Mouse (Mus musculus) kidney, embryonic 16.5 days (tissue): ENCODE measurements at regions not wholly inside any gene's neighbourhood (a gene's known extent, or its start where the extent isn't known, plus 50 kb on each side); places are given as distances from the start of the nearest gene placed in this dataset.

Source experiments
- ATAC-seq: fragments of 200-750 bp; cut with Nextera tagmentation; 2 replicates; pipeline ENCODE4 v1.8.0; 2017; ENCODE audit warnings: moderate TSS enrichment; ENCODE audit not compliant: low FRiP score, low TSS enrichment
- H3K27ac ChIP-seq: fragments of 300-500 bp; sonication (generic); 2 replicates; pipeline ENCODE4 v1.5.1; 2014; ENCODE audit warnings: low read length
- H3K27me3 ChIP-seq: fragments of 300-500 bp; sonication (generic); 2 replicates; pipeline ENCODE4 v1.6.1; 2014; ENCODE audit warnings: low read length, control low read depth, mixed read lengths; ENCODE audit not compliant: insufficient read depth
- H3K36me3 ChIP-seq: fragments of 300-500 bp; sonication (generic); 2 replicates; pipeline ENCODE4 v1.6.1; 2014; ENCODE audit warnings: low read length, control low read depth, mixed read lengths; ENCODE audit not compliant: insufficient read depth
- H3K4me1 ChIP-seq: fragments of 300-500 bp; sonication (generic); 2 replicates; pipeline ENCODE4 v1.6.1; 2014; ENCODE audit warnings: low read length, control low read depth, mixed read lengths; ENCODE audit not compliant: insufficient read depth
- H3K4me2 ChIP-seq: fragments of 300-500 bp; sonication (generic); replicated peaks from 2 replicates; pipeline ENCODE4 v1.6.1; 2014; ENCODE audit warnings: low read depth, low read length
- H3K4me3 ChIP-seq: fragments of 300-500 bp; sonication (generic); 2 replicates; pipeline ENCODE4 v1.5.1; 2014; ENCODE audit warnings: mild to moderate bottlenecking, low read length
- H3K9ac ChIP-seq: fragments of 300-500 bp; sonication (generic); replicated peaks from 2 replicates; pipeline ENCODE4 v1.6.1; 2014; ENCODE audit warnings: low read length
- H3K9me3 ChIP-seq: fragments of 300-500 bp; sonication (generic); 2 replicates; pipeline ENCODE4 v1.6.1; 2016; ENCODE audit warnings: low read length, control low read depth
- WGBS: fragments of 180-500 bp; shearing (Covaris S2); extraction: QIAGEN DNeasy Blood & Tissue Kit; methylation state at CpG from one replicate; pipeline ENCODE4 v1.1.7; 2014; 5-methylcytosine and 5-hydroxymethylcytosine counted together

- WGBS: 88% methylated on average over 3 of the region's 3 CpGs
- Histone ChIP-seq H3K36me3 (0 out of 2 replicates have a peak, but pooled peaks cover 3% of the 10 kb centered on the region), H3K9me3 (no peaks in the 10 kb centered on the region), H3K9ac (no peak overlapping the region), H3K4me3 (no peak overlapping the region), H3K27me3 (no peaks in the 10 kb centered on the region), H3K4me1 (peaks cover 5% of the 10 kb centered on the region), H3K4me2 (no peak overlapping the region), H3K27ac (no peak overlapping the region)
- no peak for ATAC-seq
Observed at GRCm38 (mm10) chr13:54315333-54315732, 55.8 kb upstream of the Cplx2 start.

GRCm38 (mm10) chr13:54316907-54317306 is 54.2 kb upstream of the Cplx2 start:
- H3K9me3 ChIP-seq: no peaks in the 10 kb centered on the region
- H3K27me3 ChIP-seq: no peaks in the 10 kb centered on the region
- ATAC-seq: no peak
- H3K27ac ChIP-seq: no peak overlapping the region
- WGBS: 88% methylated on average over 6 of the region's 6 CpGs
- peaks cover 5% of the 10 kb centered on the region for H3K4me1 ChIP-seq
- H3K36me3 ChIP-seq: 0 out of 2 replicates have a peak, but pooled peaks cover 3% of the 10 kb centered on the region
- H3K4me2 ChIP-seq: no peak overlapping the region
- no peak overlapping the region for H3K4me3 ChIP-seq
- H3K9ac ChIP-seq: no peak overlapping the region

GRCm38 (mm10) chr13:54318161-54318560 is 53.0 kb upstream of the Cplx2 start:
- Histone ChIP-seq H3K4me2 (no peak overlapping the region), H3K27me3 (no peaks in the 10 kb centered on the region), H3K27ac (peak overlapping the region; percentile 63; the same call in 1 of the 2 replicates), H3K9me3 (no peaks in the 10 kb centered on the region), H3K9ac (no peak overlapping the region), H3K4me3 (no peak overlapping the region), H3K4me1 (peaks cover 1% of the 10 kb centered on the region; the same call in 1 of the 2 replicates), H3K36me3 (0 out of 2 replicates have a peak, but pooled peaks cover 3% of the 10 kb centered on the region)
- peak; percentile 49; the same call in 1 of the 2 replicates for ATAC-seq
- WGBS: 84% methylated on average over 4 of the region's 4 CpGs

- Histone ChIP-seq H3K4me2 (no peak overlapping the region), H3K9ac (no peak overlapping the region), H3K9me3 (no peaks in the 10 kb centered on the region), H3K4me1 (no peaks in the 10 kb centered on the region; the same call in 1 of the 2 replicates), H3K27ac (no peak overlapping the region), H3K4me3 (no peak overlapping the region), H3K36me3 (0 out of 2 replicates have a peak, but pooled peaks cover 3% of the 10 kb centered on the region), H3K27me3 (no peaks in the 10 kb centered on the region)
- ATAC-seq: no peak; the same call in 1 of the 2 replicates
- 70% methylated on average over 5 of the region's 5 CpGs for WGBS
Observed at GRCm38 (mm10) chr13:54318601-54319000, 52.5 kb upstream of the Cplx2 start.

- no peak for ATAC-seq
- Histone ChIP-seq H3K4me2 (no peak overlapping the region), H3K9me3 (no peaks in the 10 kb centered on the region), H3K9ac (no peak overlapping the region), H3K27ac (no peak overlapping the region), H3K4me3 (no peak overlapping the region), H3K36me3 (no peaks in the 10 kb centered on the region), H3K27me3 (no peaks in the 10 kb centered on the region), H3K4me1 (no peaks in the 10 kb centered on the region; the same call in 1 of the 2 replicates)
- WGBS: 64% methylated on average over 9 of the region's 9 CpGs
Observed at GRCm38 (mm10) chr13:54320212-54320611, 50.9 kb upstream of the Cplx2 start.

GRCm38 (mm10) chr13:54321011-54321410 is 50.1 kb upstream of the Cplx2 start:
- Histone ChIP-seq H3K4me1 (peaks cover 4% of the 10 kb centered on the region), H3K27me3 (no peaks in the 10 kb centered on the region), H3K27ac (no peak overlapping the region), H3K9me3 (no peaks in the 10 kb centered on the region), H3K9ac (no peak overlapping the region), H3K36me3 (no peaks in the 10 kb centered on the region), H3K4me3 (no peak overlapping the region), H3K4me2 (no peak overlapping the region)
- ATAC-seq: no peak
- WGBS: 81% methylated on average over 14 of the region's 14 CpGs
